Mouse (Mus musculus): ENCODE measurements around the gene Cbl. TPM values are rescaled to one million over a fixed set of nuclear protein-coding genes. Genes with fewer than 3 reads are reported as not detected.
A peak's percentile ranks its signal among the peaks of the same experiment; 100 is the strongest.

Gene Cbl
- total and polyA plus RNA-seq, 2 experiments: 2.4 to 2.8 TPM

- Histone ChIP-seq H3K4me1 (ENCODE audit: control insufficient read depth, insufficient read depth, low read length) (peaks cover 11% of the 10 kb centered on the region), H3K27ac (replicated peaks; ENCODE audit: insufficient read depth, low read depth, low read length) (no peak overlapping the region), H3K36me3 (ENCODE audit: control insufficient read depth, insufficient read depth, low read length) (no peaks in the 10 kb centered on the region), H3K4me3 (ENCODE audit: insufficient read depth, low read depth, low read length) (no peak overlapping the region), H3K79me2 (ENCODE audit: control insufficient read depth, insufficient read depth, low read length) (peaks cover 3% of the 10 kb centered on the region; the same call in 1 of the 2 replicates), H3K9ac (ENCODE audit: low read depth, low read length) (no peak overlapping the region), H3K27me3 (ENCODE audit: control insufficient read depth, insufficient read depth, low read length) (no peaks in the 10 kb centered on the region)
- no peak for DNase-seq (ENCODE audit: extremely low read depth, low read depth, low spot score)
- TF ChIP-seq CTCF (IDR thresholded peaks at IDR 0.05; ENCODE audit: low read depth, low read length) (peak; percentile 31; the same call in 1 of the 2 replicates), POLR2A (IDR thresholded peaks at IDR 0.05; ENCODE audit: extremely low read depth, insufficient read depth, low read length) (no peak)
- WGBS: 90% methylated on average over 14 of the region's 14 CpGs
These were observed 55.5 kb downstream of the Cbl start for GRCm38 (mm10) chr9:44178389-44178788.

- Histone ChIP-seq H3K9ac (ENCODE audit: low read depth, low read length) (no peak overlapping the region), H3K4me3 (ENCODE audit: insufficient read depth, low read depth, low read length) (no peak overlapping the region), H3K79me2 (ENCODE audit: control insufficient read depth, insufficient read depth, low read length) (peaks cover 3% of the 10 kb centered on the region; the same call in 1 of the 2 replicates), H3K36me3 (ENCODE audit: control insufficient read depth, insufficient read depth, low read length) (no peaks in the 10 kb centered on the region), H3K27ac (replicated peaks; ENCODE audit: insufficient read depth, low read depth, low read length) (no peak overlapping the region), H3K4me1 (ENCODE audit: control insufficient read depth, insufficient read depth, low read length) (peaks cover 11% of the 10 kb centered on the region), H3K27me3 (ENCODE audit: control insufficient read depth, insufficient read depth, low read length) (no peaks in the 10 kb centered on the region)
- TF ChIP-seq CTCF (IDR thresholded peaks at IDR 0.05; ENCODE audit: low read depth, low read length) (no peak), POLR2A (IDR thresholded peaks at IDR 0.05; ENCODE audit: extremely low read depth, insufficient read depth, low read length) (no peak)
- WGBS: 90% methylated on average over 2 of the region's 2 CpGs
- DNase-seq (ENCODE audit: extremely low read depth, low read depth, low spot score): peak; percentile 24
These were observed 56.4 kb downstream of the Cbl start for GRCm38 (mm10) chr9:44177405-44177804.

- Histone ChIP-seq H3K9ac (ENCODE audit: low read depth, low read length) (no peak overlapping the region), H3K27ac (replicated peaks; ENCODE audit: insufficient read depth, low read depth, low read length) (no peak overlapping the region)
- WGBS: 11% methylated on average over 1 of the region's 1 CpGs
These were observed 57.9 kb downstream of the Cbl start for GRCm38 (mm10) chr9:44175957-44176356.

GRCm38 (mm10) chr9:44175556-44175955 lies 58.3 kb downstream of the Cbl start:
- Histone ChIP-seq H3K27ac (replicated peaks; ENCODE audit: insufficient read depth, low read depth, low read length) (no peak overlapping the region), H3K4me3 (ENCODE audit: insufficient read depth, low read depth, low read length) (no peak overlapping the region), H3K4me1 (ENCODE audit: control insufficient read depth, insufficient read depth, low read length) (peaks cover 7% of the 10 kb centered on the region), H3K79me2 (ENCODE audit: control insufficient read depth, insufficient read depth, low read length) (peaks cover 3% of the 10 kb centered on the region; the same call in 1 of the 2 replicates), H3K9ac (ENCODE audit: low read depth, low read length) (no peak overlapping the region), H3K27me3 (ENCODE audit: control insufficient read depth, insufficient read depth, low read length) (no peaks in the 10 kb centered on the region), H3K36me3 (ENCODE audit: control insufficient read depth, insufficient read depth, low read length) (no peaks in the 10 kb centered on the region)
- peak; percentile 71 for DNase-seq (ENCODE audit: extremely low read depth, low read depth, low spot score)
- TF ChIP-seq CTCF (IDR thresholded peaks at IDR 0.05; ENCODE audit: low read depth, low read length): no peak
- TF ChIP-seq POLR2A (IDR thresholded peaks at IDR 0.05; ENCODE audit: extremely low read depth, insufficient read depth, low read length): no peak
- 14% methylated on average over 6 of the region's 6 CpGs for WGBS

More at GRCm38 (mm10) chr9:44175957-44176356, 57.9 kb downstream of the Cbl start:
- Histone ChIP-seq H3K36me3 (ENCODE audit: control insufficient read depth, insufficient read depth, low read length) (no peaks in the 10 kb centered on the region), H3K79me2 (ENCODE audit: control insufficient read depth, insufficient read depth, low read length) (peaks cover 3% of the 10 kb centered on the region; the same call in 1 of the 2 replicates), H3K4me1 (ENCODE audit: control insufficient read depth, insufficient read depth, low read length) (peaks cover 10% of the 10 kb centered on the region), H3K4me3 (ENCODE audit: insufficient read depth, low read depth, low read length) (no peak overlapping the region), H3K27me3 (ENCODE audit: control insufficient read depth, insufficient read depth, low read length) (no peaks in the 10 kb centered on the region)
- DNase-seq (ENCODE audit: extremely low read depth, low read depth, low spot score): no peak
- no peak for TF ChIP-seq POLR2A (IDR thresholded peaks at IDR 0.05; ENCODE audit: extremely low read depth, insufficient read depth, low read length)

GRCm38 (mm10) chr9:44170691-44171151 lies 63.1 kb downstream of the Cbl start:
- peaks cover 9% of the 10 kb centered on the region for H3K4me1 ChIP-seq (ENCODE audit: control insufficient read depth, insufficient read depth, low read length)
- no peak overlapping the region for H3K9ac ChIP-seq (ENCODE audit: low read depth, low read length)
- TF ChIP-seq CTCF (IDR thresholded peaks at IDR 0.05; ENCODE audit: low read depth, low read length) (no peak), POLR2A (IDR thresholded peaks at IDR 0.05; ENCODE audit: extremely low read depth, insufficient read depth, low read length) (no peak)
- H3K36me3 ChIP-seq (ENCODE audit: control insufficient read depth, insufficient read depth, low read length): peaks cover 4% of the 10 kb centered on the region; the same call in 1 of the 2 replicates
- 59% methylated on average over 3 of the region's 3 CpGs for WGBS
- H3K79me2 ChIP-seq (ENCODE audit: control insufficient read depth, insufficient read depth, low read length): no peaks in the 10 kb centered on the region
- no peaks in the 10 kb centered on the region for H3K27me3 ChIP-seq (ENCODE audit: control insufficient read depth, insufficient read depth, low read length)
- no peak for DNase-seq (ENCODE audit: extremely low read depth, low read depth, low spot score)
- no peak overlapping the region for H3K4me3 ChIP-seq (ENCODE audit: insufficient read depth, low read depth, low read length)
- no peak overlapping the region for H3K27ac ChIP-seq (replicated peaks; ENCODE audit: insufficient read depth, low read depth, low read length)

GRCm38 (mm10) chr9:44168931-44169330 lies 64.9 kb downstream of the Cbl start:
- Histone ChIP-seq H3K36me3 (ENCODE audit: control insufficient read depth, insufficient read depth, low read length) (peaks cover 4% of the 10 kb centered on the region; the same call in 1 of the 2 replicates), H3K27ac (replicated peaks; ENCODE audit: insufficient read depth, low read depth, low read length) (no peak overlapping the region), H3K4me1 (ENCODE audit: control insufficient read depth, insufficient read depth, low read length) (peaks cover 6% of the 10 kb centered on the region), H3K79me2 (ENCODE audit: control insufficient read depth, insufficient read depth, low read length) (no peaks in the 10 kb centered on the region), H3K4me3 (ENCODE audit: insufficient read depth, low read depth, low read length) (no peak overlapping the region), H3K9ac (ENCODE audit: low read depth, low read length) (no peak overlapping the region), H3K27me3 (ENCODE audit: control insufficient read depth, insufficient read depth, low read length) (no peaks in the 10 kb centered on the region)
- 15% methylated on average over 5 of the region's 5 CpGs for WGBS
- TF ChIP-seq POLR2A (IDR thresholded peaks at IDR 0.05; ENCODE audit: extremely low read depth, insufficient read depth, low read length) (no peak), CTCF (IDR thresholded peaks at IDR 0.05; ENCODE audit: low read depth, low read length) (no peak)
- DNase-seq (ENCODE audit: extremely low read depth, low read depth, low spot score): peak; percentile 84

All from liver, adult 2 months (tissue).